Mouse (Mus musculus) A20 (cell line): Measurements from ENCODE around the gene Olfr588-ps1.
"Not testable (repeated sequence)": the region's sequence is repeated elsewhere in the genome, so short reads cannot be mapped to it uniquely, and the experiment has no call there.

Experiments
- DNase-seq: peaks from one replicate; pipeline ENCODE4 v3.0.0-alpha.2; 2011; ENCODE audit warnings: low read depth, low spot score

Gene Olfr588-ps1

DNA sequence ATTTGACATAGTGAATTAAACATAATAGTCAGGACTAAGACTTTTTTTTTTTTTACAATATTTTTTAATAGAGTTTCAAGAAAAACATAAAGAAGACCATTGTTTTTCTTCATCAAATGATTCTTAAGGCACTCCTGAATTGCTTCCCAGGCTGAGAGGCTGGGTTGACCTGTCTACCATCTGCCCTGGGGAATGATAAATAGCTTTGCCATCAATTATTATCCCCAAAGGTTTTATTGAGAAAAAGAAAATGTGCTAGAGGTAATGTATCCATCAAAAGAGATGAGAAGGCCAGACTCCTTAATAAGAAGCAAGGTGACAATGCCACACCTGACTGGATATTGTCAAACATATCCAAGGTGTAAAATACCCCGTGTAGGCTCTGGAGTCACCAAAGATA is at the start of gene Olfr588-ps1:
Gene Olfr588-ps1, plus strand, starts transcription at position 301 of the 400 bp plus-strand sequence.
- DNase-seq: no peak

DNA sequence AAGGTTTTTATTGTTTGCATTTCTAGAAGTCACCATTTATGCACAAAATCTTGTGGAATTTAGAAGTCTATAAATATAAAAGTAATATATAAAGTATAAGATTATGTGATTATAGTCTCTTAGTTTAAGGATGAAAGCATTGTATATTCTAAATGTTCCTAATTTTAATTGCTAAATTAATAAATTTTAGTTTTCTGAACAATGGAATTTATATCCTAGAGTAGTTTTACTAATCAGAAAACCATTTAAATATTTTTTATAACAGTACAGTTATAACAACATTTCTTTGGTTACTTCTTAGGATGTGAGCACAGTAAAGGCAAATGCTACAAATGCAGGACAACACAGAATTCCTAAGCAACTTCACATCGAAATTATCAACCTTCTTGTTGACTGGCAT is 43.3 kb upstream of the Olfr588-ps1 start, which contains the start of gene Olfr585:
Gene Olfr585, plus strand, starts transcription at position 301 of the 400 bp plus-strand sequence.
- DNase-seq: no peak

DNA sequence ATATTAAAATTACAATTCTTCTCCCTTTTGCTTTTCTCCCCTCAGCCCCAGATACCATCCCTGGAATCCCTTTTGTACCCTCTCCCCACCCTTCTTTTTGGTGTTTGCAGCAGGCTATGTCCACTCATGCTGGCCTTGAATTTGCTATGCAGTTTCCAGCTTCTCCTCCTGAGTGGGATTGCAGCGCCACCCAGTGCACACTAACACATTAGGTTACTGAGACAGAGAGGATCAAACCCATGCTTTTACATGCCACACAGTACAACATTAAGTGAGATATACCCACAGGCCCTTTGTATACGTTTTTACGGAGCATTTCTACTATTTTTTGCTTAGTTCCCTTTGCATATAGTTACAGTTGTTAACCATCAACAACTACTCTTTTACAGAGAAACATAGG is 21.3 kb upstream of the Olfr588-ps1 start:
- peak; percentile 30 for DNase-seq

DNA sequence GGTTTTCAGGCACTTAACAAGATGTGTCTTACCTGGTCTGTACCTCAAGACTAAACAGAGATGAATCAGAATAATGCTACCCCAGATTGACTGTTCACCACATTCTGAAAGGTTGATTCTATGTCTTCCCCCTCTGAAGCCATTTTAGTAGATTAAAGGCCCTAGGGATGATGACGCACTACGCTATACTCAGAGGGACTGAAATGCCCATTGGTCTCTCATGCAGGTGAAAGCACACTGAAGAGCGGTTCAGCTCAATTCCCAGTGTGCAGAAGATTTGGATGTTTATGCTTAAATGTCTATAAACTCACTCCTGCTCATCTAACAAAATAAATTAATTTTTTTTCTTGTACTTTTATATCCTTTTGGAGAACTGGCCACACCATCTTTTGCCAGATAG is 15.1 kb upstream of the Olfr588-ps1 start, which contains the start of gene Olfr586:
Gene Olfr586, minus strand, starts transcription at position 101 of the 400 bp plus-strand sequence.
- no peak for DNase-seq

- no peak for DNase-seq
Measured at GRCm38 (mm10) chr7:103156256-103156655, 15.6 kb downstream of the Olfr588-ps1 start, which contains the start of gene Olfr589. Gene Olfr589 (minus strand): TSS chr7:103156356.

- no peak for DNase-seq
Measured at GRCm38 (mm10) chr7:103169697-103170096, 29.0 kb downstream of the Olfr588-ps1 start.

- DNase-seq: no peak
Measured at GRCm38 (mm10) chr7:103178240-103178639, 37.6 kb downstream of the Olfr588-ps1 start, which contains the start of gene Olfr591. Gene Olfr591 (minus strand): TSS chr7:103178340.

DNA sequence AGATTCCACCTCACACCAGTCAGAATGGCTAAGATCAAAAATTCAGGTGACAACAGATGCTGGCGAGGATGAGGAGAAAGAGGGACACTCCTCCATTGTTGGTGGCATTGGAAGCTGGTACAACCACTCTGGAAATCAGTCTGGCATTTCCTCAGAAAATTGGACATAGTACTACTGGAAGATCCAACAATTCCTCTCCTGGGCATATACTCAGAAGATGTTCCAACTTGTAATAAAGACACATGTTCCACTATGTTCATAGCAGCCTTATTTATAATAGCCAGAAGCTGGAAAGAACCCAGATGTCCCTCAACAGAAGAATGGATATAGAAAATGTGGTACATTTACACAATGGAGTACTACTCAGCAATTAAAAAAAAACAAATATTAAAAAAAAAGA is 43.8 kb downstream of the Olfr588-ps1 start, which contains the start of gene Olfr592:
Gene Olfr592, plus strand, starts transcription at position 301 of the 400 bp plus-strand sequence.
- DNase-seq: not testable (repeated sequence)
